Mouse (Mus musculus) lung, adult 2 months (tissue): Measurements from ENCODE around the gene Tmem160.

Source experiments
- CTCF ChIP-seq: fragments of 200-500 bp; IDR thresholded peaks from 2 replicates; pipeline ENCODE4 v1.5.1; 2011; ENCODE audit warnings: mild to moderate bottlenecking, low read length, control low read depth; ENCODE audit not compliant: insufficient read depth
- POLR2A ChIP-seq: fragments of 200-500 bp; IDR thresholded peaks from 2 replicates; pipeline ENCODE4 v1.6.1; 2011; ENCODE audit warnings: low read depth, mild to moderate bottlenecking, control low read depth, low read length, borderline replicate concordance; ENCODE audit errors: extremely low read depth

DNA sequence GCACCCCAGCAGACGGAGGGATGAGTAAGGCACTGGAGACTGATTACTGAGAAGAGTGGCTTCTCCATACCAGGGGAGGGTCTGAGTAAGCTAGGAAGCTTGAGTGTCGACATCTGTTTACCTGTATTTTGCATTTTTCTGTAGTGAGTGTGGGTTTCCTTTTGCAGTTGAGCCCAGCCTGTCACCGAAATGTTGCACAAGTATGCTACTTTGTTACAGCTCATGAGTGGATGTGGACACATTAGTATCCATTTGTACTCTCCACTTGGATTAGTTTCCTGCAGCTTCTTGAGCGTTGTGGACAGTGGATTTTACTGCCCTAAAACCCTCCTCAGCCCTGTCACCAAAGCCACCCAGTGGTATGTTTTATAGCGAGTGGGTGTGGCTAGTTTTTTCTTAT lies 33.9 kb upstream of the Tmem160 start:
- TF ChIP-seq POLR2A (no peak), CTCF (no peak)
